Mouse (Mus musculus) gastrocnemius, postnatal 10 days (tissue): ENCODE measurements around the gene Rfc1. TPM values are rescaled to one million over a fixed set of nuclear protein-coding genes. Genes with fewer than 3 reads are reported as not detected.
A peak's percentile ranks its signal among the peaks of the same experiment; 100 is the strongest.

Experiments
- DNase-seq: peaks from one replicate; pipeline ENCODE4 v3.0.0; 2021; ENCODE audit warnings: mixed read lengths
- long read RNA-seq, 2 experiments: library from polyadenylated mRNA; stranded (forward); transcript quantifications; one replicate each; pipeline ENCODE4 v2.0.0; 2021
- total RNA-seq, 2 experiments: library from RNA; stranded (reverse); gene quantifications; 2 replicates each; pipeline ENCODE4 v1.2.3; 2021

The Rfc1 gene
- total RNA-seq, result 10 to 100 TPM; 21.5 to 26.1 TPM
- long read RNA-seq, experiment 1, full-length matches to known transcripts, result 29 of 44 reads
- long read RNA-seq, experiment 1, partial matches to known transcripts, result 8 of 44 reads
- long read RNA-seq, experiment 1, other reads (novel, unspliced or antisense), result 7 of 44 reads
- long read RNA-seq, experiment 2, full-length matches to known transcripts, result 29 of 40 reads
- long read RNA-seq, experiment 2, partial matches to known transcripts, result 2 of 40 reads
- long read RNA-seq, experiment 2, other reads (novel, unspliced or antisense), result 9 of 40 reads

DNA sequence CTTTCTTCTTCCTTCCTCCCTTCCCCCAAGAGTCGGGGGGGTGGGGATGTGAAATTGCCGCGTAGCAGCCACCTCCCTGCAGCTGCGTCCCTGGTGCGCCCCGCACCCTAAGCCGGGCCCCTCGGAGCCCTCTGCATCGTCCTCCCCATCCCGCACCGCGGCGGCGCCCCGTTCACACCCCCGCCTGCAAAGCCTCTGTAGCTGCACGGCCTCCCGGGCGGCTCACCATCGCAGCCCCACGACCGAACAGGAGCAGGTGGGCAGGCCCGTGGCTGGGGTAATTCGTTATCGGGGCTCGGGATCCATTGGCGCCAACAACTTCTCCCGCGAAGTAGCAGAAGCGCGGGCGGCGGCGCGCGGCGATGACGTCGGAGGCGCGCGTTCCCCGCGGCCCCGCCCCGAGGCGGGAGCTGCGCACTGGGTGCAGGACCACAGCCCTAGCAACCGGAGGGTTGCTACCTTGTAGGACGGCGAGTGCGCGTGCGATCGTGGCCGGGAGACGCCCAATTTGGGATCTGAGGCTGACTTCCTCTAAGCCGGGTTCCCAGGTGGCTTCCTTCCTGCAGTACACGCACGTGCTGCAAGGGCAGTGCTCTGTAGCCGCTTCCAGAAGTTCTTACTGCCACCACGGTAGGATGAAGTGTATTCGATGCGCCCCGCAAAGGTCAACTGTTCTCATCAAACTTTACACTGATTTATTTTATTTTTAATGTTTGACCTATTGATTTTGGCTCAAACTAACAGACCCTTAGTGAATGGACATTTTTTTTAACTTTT lies at the start of gene Rfc1:
TSS of gene Rfc1 (minus strand) at position 373 of the 777 bp plus-strand sequence.
- DNase-seq, result peak; percentile 84

- DNase-seq, result no peak
These were observed 39.3 kb upstream of the Rfc1 start for GRCm38 (mm10) chr5:65374746-65375145.

- no peak for DNase-seq
These were observed 36.1 kb upstream of the Rfc1 start for GRCm38 (mm10) chr5:65371551-65371950.

- no peak for DNase-seq
These were observed 32.4 kb upstream of the Rfc1 start for GRCm38 (mm10) chr5:65367837-65368236.

DNA sequence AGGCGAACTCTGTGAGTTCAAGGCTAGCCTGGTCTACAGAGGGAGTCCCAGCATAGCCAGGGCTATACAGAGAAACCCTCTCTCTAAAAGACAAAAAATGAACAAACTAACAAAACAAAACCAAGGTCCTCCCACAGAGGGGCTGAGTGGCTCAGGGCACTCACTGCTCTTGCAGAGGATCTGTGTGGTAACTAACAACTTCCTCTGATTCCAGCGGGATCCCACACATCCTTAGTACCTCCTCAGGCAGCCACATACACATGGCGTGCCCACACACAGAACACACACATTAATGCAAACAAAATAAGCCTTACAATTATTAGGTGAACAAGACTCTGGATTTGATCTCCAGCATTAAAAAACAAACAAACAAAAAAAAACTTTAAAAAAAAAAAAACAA lies 22.3 kb upstream of the Rfc1 start:
- no peak for DNase-seq

GRCm38 (mm10) chr5:65356851-65357250 lies 21.4 kb upstream of the Rfc1 start:
- DNase-seq, result no peak

DNA sequence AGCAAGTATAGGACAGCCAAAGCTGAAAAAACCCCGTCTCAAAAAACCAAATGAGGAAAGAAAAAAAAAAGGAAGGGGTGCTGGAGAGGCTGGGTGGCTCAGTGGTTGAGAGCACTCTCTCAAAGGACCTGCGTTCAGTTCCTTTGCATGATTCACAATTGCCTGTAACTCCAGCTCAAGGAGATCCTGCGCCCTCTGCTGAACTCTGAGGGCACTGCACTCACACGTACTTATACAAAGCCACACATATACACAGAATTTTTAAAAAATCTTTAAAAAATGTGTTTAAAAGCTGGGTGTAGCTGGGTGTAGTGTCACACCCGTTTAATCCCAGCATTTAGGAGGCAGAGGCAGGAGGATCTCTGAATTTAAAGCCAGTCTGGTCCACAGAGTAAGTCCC lies 19.5 kb upstream of the Rfc1 start:
- DNase-seq, result no peak

- no peak for DNase-seq
These were observed 18.6 kb upstream of the Rfc1 start for GRCm38 (mm10) chr5:65354097-65354496.

- DNase-seq, result no peak
These were observed 15.0 kb upstream of the Rfc1 start for GRCm38 (mm10) chr5:65350508-65350907.

DNA sequence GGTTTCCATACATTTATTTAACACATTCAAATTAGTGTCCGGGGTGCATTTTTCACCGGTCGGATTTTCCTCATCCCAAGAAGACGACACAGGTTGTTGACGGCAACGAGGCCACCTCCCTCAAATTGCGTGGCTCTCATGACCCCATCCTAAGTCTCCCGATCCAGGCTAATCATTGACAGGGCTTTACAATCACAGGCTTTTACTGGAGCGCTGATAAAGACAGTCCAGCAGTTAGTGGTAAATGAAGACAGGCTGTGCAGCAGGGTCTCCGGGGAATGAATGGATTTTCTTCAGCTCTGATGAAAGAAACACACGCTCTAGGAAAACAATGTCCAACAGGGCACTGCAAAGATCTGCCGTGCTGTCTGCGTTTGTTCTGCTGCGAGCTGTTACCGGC lies 12.7 kb upstream of the Rfc1 start, which contains the start of gene Klb:
TSS of gene Klb (plus strand) at position 147 of the 400 bp plus-strand sequence.
- DNase-seq, result no peak

DNA sequence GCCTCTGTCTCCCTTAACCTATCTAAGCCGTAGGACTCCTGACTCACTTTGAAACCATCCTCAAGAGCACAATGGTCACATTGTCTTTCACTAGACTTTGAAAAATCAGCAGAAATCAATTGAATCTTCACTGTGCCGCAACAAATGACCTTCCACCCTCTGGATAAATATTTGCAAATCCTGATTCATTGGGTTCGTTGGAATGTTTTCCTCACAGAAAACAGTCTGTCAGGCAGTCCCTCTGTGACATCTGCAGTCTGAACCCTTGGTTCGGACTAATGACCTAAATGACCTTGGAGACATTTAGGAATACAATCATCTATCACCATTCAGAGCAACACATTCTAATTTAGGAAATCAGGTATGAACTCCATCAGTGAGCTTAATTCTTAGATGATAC lies 4.7 kb upstream of the Rfc1 start:
- no peak for DNase-seq

DNA sequence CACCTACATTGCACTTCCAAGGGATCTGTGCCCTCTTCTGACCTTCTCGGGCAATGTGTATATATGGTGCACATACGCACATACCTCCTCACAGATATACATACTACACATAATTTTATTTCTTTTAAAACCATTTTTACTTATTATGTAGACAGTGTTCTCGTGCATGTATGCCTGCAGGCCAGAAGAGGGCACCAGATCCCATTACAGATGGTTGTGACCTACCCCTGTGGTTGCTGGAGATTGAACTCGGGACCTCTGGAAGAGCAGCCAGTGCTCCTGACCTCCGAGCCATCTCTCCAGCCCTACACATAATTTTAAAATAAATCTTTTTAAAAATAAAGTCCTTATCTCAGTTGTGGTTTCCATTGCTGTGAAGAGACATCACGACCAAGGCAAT lies 2.9 kb upstream of the Rfc1 start:
- no peak for DNase-seq

- no peak for DNase-seq
These were observed 545 bp upstream of the Rfc1 start for GRCm38 (mm10) chr5:65336075-65336355.

DNA sequence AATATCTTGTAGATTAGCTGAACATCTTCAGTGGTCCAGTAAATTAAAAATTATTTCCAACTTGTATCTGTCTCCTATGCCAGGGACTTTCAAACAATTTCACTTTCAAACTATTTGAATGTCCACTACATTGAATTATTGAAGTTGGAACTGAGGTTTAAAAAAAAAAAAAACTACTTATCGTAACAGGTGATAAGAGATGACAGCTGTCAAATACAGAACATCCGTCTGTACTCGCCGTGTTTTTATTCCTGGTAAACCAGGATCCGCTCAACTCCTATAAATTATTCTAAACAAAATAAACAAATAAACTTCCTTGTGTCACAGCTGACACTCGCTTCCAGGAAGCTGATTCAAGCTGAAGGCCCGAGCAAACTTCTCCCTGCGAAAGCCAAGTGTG lies 682 bp downstream of the Rfc1 start:
- DNase-seq, result no peak

GRCm38 (mm10) chr5:65329971-65330370 lies 5.5 kb downstream of the Rfc1 start:
- DNase-seq, result no peak

- DNase-seq, result no peak
These were observed 9.3 kb downstream of the Rfc1 start for GRCm38 (mm10) chr5:65326212-65326611.

- DNase-seq, result no peak
These were observed 10.6 kb downstream of the Rfc1 start for GRCm38 (mm10) chr5:65324758-65325355.

- DNase-seq, result no peak
These were observed 11.2 kb downstream of the Rfc1 start for GRCm38 (mm10) chr5:65324271-65324670.

- DNase-seq, result no peak
These were observed 13.3 kb downstream of the Rfc1 start for GRCm38 (mm10) chr5:65322165-65322564.

- no peak for DNase-seq
These were observed 16.3 kb downstream of the Rfc1 start for GRCm38 (mm10) chr5:65319176-65319575.

- no peak for DNase-seq
These were observed 26.6 kb downstream of the Rfc1 start for GRCm38 (mm10) chr5:65308866-65309265.

DNA sequence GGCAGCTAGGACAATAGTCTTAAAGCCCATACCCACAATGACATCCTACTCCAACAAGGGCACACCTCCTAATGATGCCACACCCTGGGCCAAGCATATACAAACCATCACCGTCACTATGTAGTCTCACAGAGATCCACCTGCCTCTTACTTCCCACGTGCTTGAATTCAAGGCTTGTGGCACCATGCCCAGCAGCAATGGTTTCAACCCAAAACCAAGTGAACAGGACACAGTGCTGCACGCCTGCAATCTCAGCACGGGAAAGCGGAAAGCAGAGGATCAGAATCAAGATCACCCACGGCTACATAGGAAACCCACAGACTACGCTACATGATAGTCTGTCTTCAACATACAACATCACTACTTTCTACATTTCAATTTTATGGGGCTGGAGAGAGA lies 27.3 kb downstream of the Rfc1 start:
- no peak for DNase-seq

GRCm38 (mm10) chr5:65305516-65305915 lies 30.0 kb downstream of the Rfc1 start:
- DNase-seq, result no peak

DNA sequence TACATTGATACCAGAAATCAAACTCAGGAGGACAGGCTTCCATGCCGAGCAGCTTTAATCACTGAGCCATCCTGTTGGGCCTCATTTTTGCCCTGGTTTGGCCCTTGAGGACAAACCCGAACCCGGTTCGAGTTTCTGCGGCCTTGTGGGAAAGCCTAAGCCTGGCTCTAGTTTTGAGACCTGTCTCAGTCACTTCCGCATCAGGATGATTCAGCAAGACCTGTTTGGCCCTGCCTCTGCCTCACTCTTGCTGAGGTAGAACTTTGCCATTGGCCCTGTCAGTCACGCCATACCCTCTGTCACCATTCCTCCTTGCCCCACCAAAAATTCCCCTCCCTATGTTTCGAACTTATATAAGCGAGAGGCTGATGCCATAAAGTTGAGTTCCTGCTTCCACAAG lies 35.3 kb downstream of the Rfc1 start:
- no peak for DNase-seq
